ENCODE assay signal across 16 mouse cellular contexts in genomic region chr2:157556074-157556698, GRCm38 (mm10). TPM values are rescaled to one million over a fixed set of nuclear protein-coding genes. Genes with fewer than 3 reads are reported as not detected.
DNase-seq lines count a peak whose midpoint lies in the region; ATAC-seq and TF ChIP-seq lines count a peak whose summit lies in the region.
"Had no signal": no experiment of that assay in that cellular context is flagged by ENCODE, and none has a peak within 500 bp of the region (broad histone marks: within the 10 kb centered on the region; RNA-seq: fewer than 3 reads in every experiment).

No protein-coding gene starts in this region.

- no peak for TF ChIP-seq CTCF in gastrocnemius, adult 2 months (IDR thresholded peaks at IDR 0.05)
- TF ChIP-seq CTCF in lung, postnatal 0 days (IDR thresholded peaks at IDR 0.05), result no peak

- H3K27ac ChIP-seq in gastrocnemius, adult 2 months, result peak overlapping the region; percentile 43
- H3K27ac ChIP-seq in embryonic facial prominence, embryonic 10.5 days (replicated peaks), result peak overlapping the region; percentile 72
- peak overlapping the region; percentile 54; the same call in 1 of the 2 replicates for H3K27ac ChIP-seq in intestine, embryonic 15.5 days
- H3K27ac ChIP-seq in lung, postnatal 0 days (ENCODE audit: low read length), result peak overlapping the region; percentile 62
- H3K27ac ChIP-seq: forebrain, embryonic 15.5 days had no signal

- ATAC-seq in intestine, embryonic 15.5 days, result peak; percentile 35; the same call in 1 of the 2 replicates
- peak; percentile 13; the same call in 1 of the 2 replicates for ATAC-seq in lung, postnatal 0 days
- ATAC-seq: forebrain, embryonic 15.5 days; liver, postnatal 0 days had no signal

- H3K4me3 ChIP-seq in gastrocnemius, adult 2 months, result no peak overlapping the region
- no peak overlapping the region for H3K4me3 ChIP-seq in embryonic facial prominence, embryonic 10.5 days
- H3K4me3 ChIP-seq in intestine, embryonic 15.5 days (replicated peaks), result no peak overlapping the region
- no peak overlapping the region for H3K4me3 ChIP-seq in lung, postnatal 0 days (ENCODE audit: low read depth, low read length)
- H3K4me3 ChIP-seq: forebrain, embryonic 15.5 days had no signal

- peaks cover 59% of the 10 kb centered on the region for H3K36me3 ChIP-seq in embryonic facial prominence, embryonic 10.5 days (replicated peaks)
- H3K36me3 ChIP-seq in intestine, embryonic 15.5 days, result peaks cover 34% of the 10 kb centered on the region
- H3K36me3 ChIP-seq in lung, postnatal 0 days (ENCODE audit: insufficient read depth, low read length), result 0 out of 2 replicates have a peak, but pooled peaks cover 4% of the 10 kb centered on the region

- no peaks in the 10 kb centered on the region for H3K27me3 ChIP-seq in embryonic facial prominence, embryonic 10.5 days (replicated peaks; ENCODE audit: low read depth, poor library complexity, severe bottlenecking)
- no peaks in the 10 kb centered on the region for H3K27me3 ChIP-seq in intestine, embryonic 15.5 days (replicated peaks)
- no peaks in the 10 kb centered on the region for H3K27me3 ChIP-seq in lung, postnatal 0 days (replicated peaks; ENCODE audit: insufficient read depth, low read length)
- H3K27me3 ChIP-seq: forebrain, embryonic 15.5 days had no signal

- intact Hi-C loops in gastrocnemius, adult 2 months (cut with DNase I), result no loop called here
- intact Hi-C loops in left cerebral cortex, postnatal 25 days (cut with DNase I), result no loop called here

- H3K9me3 ChIP-seq in embryonic facial prominence, embryonic 10.5 days, result peaks cover 37% of the 10 kb centered on the region
- 0 out of 2 replicates have a peak, but pooled peaks cover 2% of the 10 kb centered on the region for H3K9me3 ChIP-seq in intestine, embryonic 15.5 days
- H3K9me3 ChIP-seq in lung, postnatal 0 days (ENCODE audit: low read length), result peaks cover 4% of the 10 kb centered on the region

- H3K4me1 ChIP-seq in embryonic facial prominence, embryonic 10.5 days, result peaks cover 74% of the 10 kb centered on the region
- peaks cover 17% of the 10 kb centered on the region for H3K4me1 ChIP-seq in intestine, embryonic 15.5 days (replicated peaks)
- H3K4me1 ChIP-seq in lung, postnatal 0 days (ENCODE audit: insufficient read depth, low read depth, low read length), result peaks cover 24% of the 10 kb centered on the region

- TF ChIP-seq EP300 in lung, postnatal 0 days (IDR thresholded peaks at IDR 0.05), result no peak

- no peak overlapping the region for H3K4me2 ChIP-seq in intestine, embryonic 15.5 days (replicated peaks)
- no peak overlapping the region for H3K4me2 ChIP-seq in lung, postnatal 0 days (replicated peaks; ENCODE audit: low read depth, low read length)
- H3K4me2 ChIP-seq: forebrain, embryonic 15.5 days had no signal

- DNase-seq in gastrocnemius, adult 2 months, result peak; percentile 60
- no peak for DNase-seq in gastrocnemius, postnatal 10 days
- DNase-seq in embryonic facial prominence, embryonic 10.5 days (ENCODE audit: low spot score), result peak; percentile 41
- peak; percentile 51 for DNase-seq in lung, postnatal 0 days (ENCODE audit: low spot score)
- DNase-seq in left cerebral cortex, postnatal 25 days (ENCODE audit: low spot score in 2 of 2), result no peak
- DNase-seq in thymus, postnatal 10 days (ENCODE audit: low spot score in 2 of 2), result no peak
- DNase-seq in cerebellum, postnatal 25 days, result no peak
- DNase-seq: adrenal gland, postnatal 36 days; cerebellum, adult 11 months; heart, postnatal 10 days; liver, postnatal 0 days; thymus, postnatal 25 days had no signal

- no peak overlapping the region for H3K9ac ChIP-seq in intestine, embryonic 15.5 days
- H3K9ac ChIP-seq in lung, postnatal 0 days (replicated peaks; ENCODE audit: low read depth), result no peak overlapping the region
- H3K9ac ChIP-seq: forebrain, embryonic 15.5 days; liver, postnatal 0 days had no signal

- WGBS in embryonic facial prominence, embryonic 10.5 days, result 67% methylated on average over 5 of the region's 5 CpGs
- WGBS in intestine, embryonic 15.5 days, result 48% methylated on average over 5 of the region's 5 CpGs
- WGBS in lung, postnatal 0 days, result 43% methylated on average over 5 of the region's 5 CpGs

RNA-seq across cellular contexts. Expression of gene Nnat, which starts 3.7 kb away (rescaled TPM):
- total RNA-seq in gastrocnemius, adult 2 months (2021), result under 1 TPM; 0.20 to 0.36 TPM
- total RNA-seq in gastrocnemius, postnatal 10 days (2021), result 10 to 100 TPM; 11.3 to 14.3 TPM
- polyA plus RNA-seq in embryonic facial prominence, embryonic 10.5 days (2016; fragmentation: Nextera tagmentation; extraction: Ambion mirVana), result 2,080 and 2,294 TPM in 2 replicates
- 428 and 457 TPM in 2 replicates for polyA plus RNA-seq in intestine, embryonic 15.5 days (2015; fragmentation: Nextera tagmentation; extraction: Ambion mirVana)
- polyA plus RNA-seq in lung, postnatal 0 days (2015; fragmentation: Nextera tagmentation; extraction: Ambion mirVana), result 101 and 151 TPM in 2 replicates
- 100 to 1,000 TPM; 234 to 293 TPM for total RNA-seq in left cerebral cortex, postnatal 25 days (2021)
- total RNA-seq: granulocyte monocyte progenitor cell, adult 5-6 weeks; neutrophil, adult 5-6 weeks had no signal

RNA-seq across cellular contexts. Expression of gene Blcap, which starts 14.9 kb away (rescaled TPM):
- total RNA-seq in gastrocnemius, adult 2 months (2021), result 10 to 100 TPM; 29.7 to 36.5 TPM
- 10 to 100 TPM; 25.9 to 34.6 TPM for total RNA-seq in gastrocnemius, postnatal 10 days (2021)
- polyA plus RNA-seq in embryonic facial prominence, embryonic 10.5 days (2016; fragmentation: Nextera tagmentation; extraction: Ambion mirVana), result 82.1 and 82.3 TPM in 2 replicates
- 39.2 and 40.9 TPM in 2 replicates for polyA plus RNA-seq in intestine, embryonic 15.5 days (2015; fragmentation: Nextera tagmentation; extraction: Ambion mirVana)
- polyA plus RNA-seq in lung, postnatal 0 days (2015; fragmentation: Nextera tagmentation; extraction: Ambion mirVana), result 59.0 and 68.8 TPM in 2 replicates
- 100 to 1,000 TPM; 111 to 112 TPM for total RNA-seq in left cerebral cortex, postnatal 25 days (2021)

Comparison
In these comparisons a context has a peak if more than half of its experiments do, and no peak if none do; other contexts are left out.
1. DNase-seq: peak in gastrocnemius, adult 2 months (single experiment), embryonic facial prominence, embryonic 10.5 days (single experiment) and lung, postnatal 0 days (single experiment); none in gastrocnemius, postnatal 10 days (single experiment), left cerebral cortex, postnatal 25 days (0 of 2), thymus, postnatal 10 days (0 of 2) and cerebellum, postnatal 25 days (0 of 2).
2. RNA of gene Nnat, which starts 3.7 kb away (total RNA-seq): 234 to 293 TPM in left cerebral cortex, postnatal 25 days; 11.3 to 14.3 TPM in gastrocnemius, postnatal 10 days and 0.20 to 0.36 TPM in gastrocnemius, adult 2 months; every median in the first group is over 10 times any median in the second.
3. Peak in every context shown above with its lines, with median percentiles within 50 percentile points of each other: H3K27ac ChIP-seq.